Comparison of ENCODE assay signal across 9 mouse cellular contexts in genomic region chr19:53851826-53852698, GRCm38 (mm10). TPM values are rescaled to one million over a fixed set of nuclear protein-coding genes. Genes with fewer than 3 reads are reported as not detected.
A peak's percentile ranks its signal among the peaks of the same experiment; 100 is the strongest.
DNase-seq lines count a peak whose midpoint lies in the region; ATAC-seq and TF ChIP-seq lines count a peak whose summit lies in the region.
"Had no signal": no experiment of that assay in that cellular context is flagged by ENCODE, and none has a peak within 500 bp of the region (broad histone marks: within the 10 kb centered on the region; RNA-seq: fewer than 3 reads in every experiment).

No protein-coding gene starts in this region.

- no peak for TF ChIP-seq CTCF in cerebellum, adult 2 months (IDR thresholded peaks at IDR 0.05; ENCODE audit: borderline replicate concordance, insufficient read depth, low read depth, low read length)
- TF ChIP-seq CTCF in lung, adult 2 months (IDR thresholded peaks at IDR 0.05; ENCODE audit: insufficient read depth, low read length), result no peak
- TF ChIP-seq CTCF in olfactory bulb, adult 2 months (IDR thresholded peaks at IDR 0.05; ENCODE audit: insufficient read depth, low read depth, low read length), result no peak

- H3K4me1 ChIP-seq in cerebellum, adult 2 months (ENCODE audit: control insufficient read depth, insufficient read depth, low read length), result peaks cover 27% of the 10 kb centered on the region
- H3K4me1 ChIP-seq in lung, embryonic 15.5 days, result peaks cover 39% of the 10 kb centered on the region
- peaks cover 3% of the 10 kb centered on the region for H3K4me1 ChIP-seq in lung, adult 2 months (ENCODE audit: control insufficient read depth, insufficient read depth, low read length)
- H3K4me1 ChIP-seq in hindbrain, embryonic 16.5 days (ENCODE audit: control insufficient read depth, insufficient read depth, low read depth, low read length), result peaks cover 24% of the 10 kb centered on the region
- peaks cover 51% of the 10 kb centered on the region for H3K4me1 ChIP-seq in olfactory bulb, adult 2 months (ENCODE audit: control insufficient read depth, insufficient read depth, low read length)

- no peaks in the 10 kb centered on the region for H3K9me3 ChIP-seq in lung, embryonic 15.5 days
- H3K9me3 ChIP-seq in hindbrain, embryonic 16.5 days (ENCODE audit: control insufficient read depth, low read length), result no peaks in the 10 kb centered on the region
- H3K9me3 ChIP-seq: heart, embryonic 12.5 days had no signal

- H3K4me3 ChIP-seq in cerebellum, adult 2 months (replicated peaks; ENCODE audit: insufficient read depth, low read depth, low read length), result peak overlapping the region; percentile 24
- no peak overlapping the region for H3K4me3 ChIP-seq in lung, embryonic 15.5 days
- H3K4me3 ChIP-seq in lung, adult 2 months (replicated peaks; ENCODE audit: extremely low read depth, low read depth, low read length), result no peak overlapping the region
- H3K4me3 ChIP-seq in hindbrain, embryonic 16.5 days (ENCODE audit: low read length), result no peak overlapping the region
- no peak overlapping the region for H3K4me3 ChIP-seq in olfactory bulb, adult 2 months (ENCODE audit: insufficient read depth, low read depth, low read length)
- H3K4me3 ChIP-seq: heart, embryonic 12.5 days had no signal

- peak overlapping the region; percentile 93 for H3K27ac ChIP-seq in cerebellum, adult 2 months (ENCODE audit: insufficient read depth, low read length)
- peak overlapping the region; percentile 79; the same call in 1 of the 2 replicates for H3K27ac ChIP-seq in lung, embryonic 15.5 days
- peak overlapping the region; percentile 77 for H3K27ac ChIP-seq in hindbrain, embryonic 16.5 days (ENCODE audit: low read depth, low read length)
- H3K27ac ChIP-seq in olfactory bulb, adult 2 months (ENCODE audit: insufficient read depth, low read depth, low read length), result peak overlapping the region; percentile 95

- DNase-seq in cerebellum, adult 2 months, result peak in 1 of 2 experiments; percentile 29
- DNase-seq in cerebellum, adult 11 months, result no peak
- no peak for DNase-seq in lung, adult 2 months
- no peak for DNase-seq in urinary bladder, postnatal 4 days (ENCODE audit: low spot score in 2 of 2)
- DNase-seq in adrenal gland, adult 8-10 months, result no peak

- no peak overlapping the region for H3K4me2 ChIP-seq in lung, embryonic 15.5 days
- H3K4me2 ChIP-seq in hindbrain, embryonic 16.5 days (ENCODE audit: low read length), result peak overlapping the region; percentile 41; the same call in 1 of the 2 replicates
- H3K4me2 ChIP-seq: heart, embryonic 12.5 days had no signal

- ATAC-seq in lung, embryonic 15.5 days (ENCODE audit: borderline replicate concordance, extremely low read depth, low FRiP score, low TSS enrichment), result no peak
- peak; percentile 46 for ATAC-seq in hindbrain, embryonic 16.5 days

- H3K36me3 ChIP-seq in lung, embryonic 15.5 days, result no peaks in the 10 kb centered on the region
- H3K36me3 ChIP-seq in hindbrain, embryonic 16.5 days (ENCODE audit: control insufficient read depth, insufficient read depth, low read length), result no peaks in the 10 kb centered on the region

- no peak overlapping the region for H3K9ac ChIP-seq in lung, embryonic 15.5 days
- H3K9ac ChIP-seq in hindbrain, embryonic 16.5 days (ENCODE audit: low read depth, low read length), result no peak overlapping the region
- H3K9ac ChIP-seq: heart, embryonic 12.5 days had no signal

- H3K27me3 ChIP-seq in cerebellum, adult 2 months (ENCODE audit: control insufficient read depth, insufficient read depth, low read length), result no peaks in the 10 kb centered on the region
- H3K27me3 ChIP-seq in lung, embryonic 15.5 days, result no peaks in the 10 kb centered on the region
- H3K27me3 ChIP-seq in hindbrain, embryonic 16.5 days (replicated peaks; ENCODE audit: control insufficient read depth, insufficient read depth, low read length), result no peaks in the 10 kb centered on the region
- H3K27me3 ChIP-seq: heart, embryonic 12.5 days had no signal

- TF ChIP-seq POLR2A in cerebellum, adult 2 months (IDR thresholded peaks at IDR 0.05; ENCODE audit: borderline replicate concordance, insufficient read depth, low read length), result no peak
- TF ChIP-seq POLR2A in lung, adult 2 months (IDR thresholded peaks at IDR 0.05; ENCODE audit: borderline replicate concordance, extremely low read depth, low read depth, low read length), result no peak
- TF ChIP-seq POLR2A in olfactory bulb, adult 2 months (IDR thresholded peaks at IDR 0.05; ENCODE audit: insufficient read depth, low read depth, low read length), result no peak

- 32% methylated on average over 14 of the region's 14 CpGs for WGBS in cerebellum, adult 2 months
- 79% methylated on average over 11 of the region's 14 CpGs for WGBS in lung, embryonic 15.5 days
- WGBS in lung, adult 2 months, result 88% methylated on average over 14 of the region's 14 CpGs
- 67% methylated on average over 14 of the region's 14 CpGs for WGBS in hindbrain, embryonic 16.5 days
- 28% methylated on average over 14 of the region's 14 CpGs for WGBS in olfactory bulb, adult 2 months

RNA-seq across cellular contexts. Expression of gene Pdcd4, which starts 40.0 kb away (rescaled TPM):
- polyA plus RNA-seq in cerebellum, adult 2 months (2012; rRNA removed), result 40.0 and 42.3 TPM in 2 replicates
- 87.7 and 89.7 TPM in 2 replicates for polyA plus RNA-seq in lung, embryonic 15.5 days (2015; fragmentation: Nextera tagmentation; extraction: Ambion mirVana)
- polyA plus RNA-seq in lung, adult 2 months (2012; rRNA removed), result 4.1 and 8.0 TPM in 2 replicates
- polyA plus RNA-seq in hindbrain, embryonic 16.5 days (2015; fragmentation: Nextera tagmentation; extraction: Ambion mirVana), result 54.8 and 63.2 TPM in 2 replicates
- polyA plus RNA-seq in olfactory bulb, adult 2 months (2012; ENCODE audit: insufficient read depth, insufficient read length, low replicate concordance, missing spikeins), result not detected in 2 replicates
- 100 to 1,000 TPM in 3 of 4 experiments, 10 to 100 TPM in 1; 97.1 to 122 (median 103) TPM for total RNA-seq in adrenal gland, adult 8-10 months (2022)
